Mouse (Mus musculus): ENCODE measurements around the gene A930018P22Rik. TPM values are rescaled to one million over a fixed set of nuclear protein-coding genes. Genes with fewer than 3 reads are reported as not detected.
"Not testable (repeated sequence)": the region's sequence is repeated elsewhere in the genome, so short reads cannot be mapped to it uniquely, and the experiment has no call there.

Gene A930018P22Rik
- polyA plus RNA-seq, 1 experiment from 2014 or later, result 0.29 TPM

- Histone ChIP-seq H3K27me3 (ENCODE audit: insufficient read depth, low read length) (no peaks in the 10 kb centered on the region), H3K4me3 (replicated peaks; ENCODE audit: low read depth, low read length) (no peak overlapping the region), H3K27ac (no peak overlapping the region), H3K4me1 (replicated peaks; ENCODE audit: insufficient read depth, low read length) (no peaks in the 10 kb centered on the region), H3K9ac (ENCODE audit: low read depth, low read length) (no peak overlapping the region), H3K9me3 (replicated peaks; ENCODE audit: low read length) (no peaks in the 10 kb centered on the region), H3K36me3 (ENCODE audit: insufficient read depth, low read length) (no peaks in the 10 kb centered on the region), H3K4me2 (ENCODE audit: low read length) (no peak overlapping the region)
- DNase-seq (ENCODE audit: low spot score) (no peak), ATAC-seq (replicated peaks; ENCODE audit: low FRiP score, low read depth) (no peak)
- TF ChIP-seq CTCF (IDR thresholded peaks at IDR 0.05; ENCODE audit: low read depth), result no peak
- 87% methylated on average over 3 of the region's 3 CpGs for WGBS
Measured at GRCm38 (mm10) chr2:104114898-104115297, 7.7 kb upstream of the A930018P22Rik start.

- not testable (repeated sequence) for H3K36me3 ChIP-seq (ENCODE audit: insufficient read depth, low read length); H3K4me2 ChIP-seq (ENCODE audit: low read length); H3K27me3 ChIP-seq (ENCODE audit: insufficient read depth, low read length); H3K9ac ChIP-seq (ENCODE audit: low read depth, low read length); DNase-seq (ENCODE audit: low spot score); H3K27ac ChIP-seq; H3K4me1 ChIP-seq (replicated peaks; ENCODE audit: insufficient read depth, low read length); ATAC-seq (replicated peaks; ENCODE audit: low FRiP score, low read depth); H3K9me3 ChIP-seq (replicated peaks; ENCODE audit: low read length); H3K4me3 ChIP-seq (replicated peaks; ENCODE audit: low read depth, low read length)
Measured at GRCm38 (mm10) chr2:104117173-104117572, 5.4 kb upstream of the A930018P22Rik start.

GRCm38 (mm10) chr2:104119097-104119496 is 3.5 kb upstream of the A930018P22Rik start:
- no peak overlapping the region for H3K9ac ChIP-seq (ENCODE audit: low read depth, low read length)
- H3K4me1 ChIP-seq (replicated peaks; ENCODE audit: insufficient read depth, low read length), result 0 out of 2 replicates have a peak, but pooled peaks cover 5% of the 10 kb centered on the region
- DNase-seq (ENCODE audit: low spot score) (no peak), ATAC-seq (replicated peaks; ENCODE audit: low FRiP score, low read depth) (no peak)
- no peak overlapping the region for H3K27ac ChIP-seq
- H3K9me3 ChIP-seq (replicated peaks; ENCODE audit: low read length), result no peaks in the 10 kb centered on the region
- no peaks in the 10 kb centered on the region for H3K27me3 ChIP-seq (ENCODE audit: insufficient read depth, low read length)
- no peak overlapping the region for H3K4me2 ChIP-seq (ENCODE audit: low read length)
- H3K4me3 ChIP-seq (replicated peaks; ENCODE audit: low read depth, low read length), result no peak overlapping the region
- H3K36me3 ChIP-seq (ENCODE audit: insufficient read depth, low read length), result no peaks in the 10 kb centered on the region
- TF ChIP-seq CTCF (IDR thresholded peaks at IDR 0.05; ENCODE audit: low read depth), result no peak
- 39% methylated on average over 1 of the region's 1 CpGs for WGBS

- ATAC-seq (replicated peaks; ENCODE audit: low FRiP score, low read depth), result no peak
- H3K9ac ChIP-seq (ENCODE audit: low read depth, low read length), result no peak overlapping the region
- no peaks in the 10 kb centered on the region for H3K27me3 ChIP-seq (ENCODE audit: insufficient read depth, low read length)
- peak; percentile 37; the same call in 1 of the 2 replicates for TF ChIP-seq CTCF (IDR thresholded peaks at IDR 0.05; ENCODE audit: low read depth)
- no peak for DNase-seq (ENCODE audit: low spot score)
- WGBS, result 72% methylated on average over 6 of the region's 6 CpGs
- H3K4me2 ChIP-seq (ENCODE audit: low read length), result no peak overlapping the region
- 0 out of 2 replicates have a peak, but pooled peaks cover 5% of the 10 kb centered on the region for H3K4me1 ChIP-seq (replicated peaks; ENCODE audit: insufficient read depth, low read length)
- no peak overlapping the region for H3K27ac ChIP-seq
- no peak overlapping the region for H3K4me3 ChIP-seq (replicated peaks; ENCODE audit: low read depth, low read length)
- no peaks in the 10 kb centered on the region for H3K36me3 ChIP-seq (ENCODE audit: insufficient read depth, low read length)
- H3K9me3 ChIP-seq (replicated peaks; ENCODE audit: low read length), result no peaks in the 10 kb centered on the region
Measured at GRCm38 (mm10) chr2:104120312-104120711, 2.3 kb upstream of the A930018P22Rik start.

- Histone ChIP-seq H3K4me2 (ENCODE audit: low read length) (peak overlapping the region; percentile 97), H3K4me3 (replicated peaks; ENCODE audit: low read depth, low read length) (peak overlapping the region; percentile 74), H3K9ac (ENCODE audit: low read depth, low read length) (0 out of 2 replicates have a peak overlapping the region, but pooled peaks have one; percentile 31), H3K27ac (peak overlapping the region; percentile 32; the same call in 1 of the 2 replicates), H3K27me3 (ENCODE audit: insufficient read depth, low read length) (no peaks in the 10 kb centered on the region), H3K9me3 (replicated peaks; ENCODE audit: low read length) (no peaks in the 10 kb centered on the region), H3K4me1 (replicated peaks; ENCODE audit: insufficient read depth, low read length) (0 out of 2 replicates have a peak, but pooled peaks cover 5% of the 10 kb centered on the region), H3K36me3 (ENCODE audit: insufficient read depth, low read length) (no peaks in the 10 kb centered on the region)
- no peak for ATAC-seq (replicated peaks; ENCODE audit: low FRiP score, low read depth)
- TF ChIP-seq CTCF (IDR thresholded peaks at IDR 0.05; ENCODE audit: low read depth), result no peak
- no peak for DNase-seq (ENCODE audit: low spot score)
- WGBS, result 75% methylated on average over 8 of the region's 8 CpGs
Measured at GRCm38 (mm10) chr2:104121681-104122504, 676 bp upstream of the A930018P22Rik start.

GRCm38 (mm10) chr2:104123540-104123939 is 971 bp downstream of the A930018P22Rik start:
- ATAC-seq (replicated peaks; ENCODE audit: low FRiP score, low read depth) (no peak), DNase-seq (ENCODE audit: low spot score) (no peak)
- WGBS, result 48% methylated on average over 3 of the region's 3 CpGs
- Histone ChIP-seq H3K4me3 (replicated peaks; ENCODE audit: low read depth, low read length) (no peak overlapping the region), H3K27ac (no peak overlapping the region), H3K4me1 (replicated peaks; ENCODE audit: insufficient read depth, low read length) (0 out of 2 replicates have a peak, but pooled peaks cover 5% of the 10 kb centered on the region), H3K27me3 (ENCODE audit: insufficient read depth, low read length) (no peaks in the 10 kb centered on the region), H3K36me3 (ENCODE audit: insufficient read depth, low read length) (no peaks in the 10 kb centered on the region), H3K9ac (ENCODE audit: low read depth, low read length) (no peak overlapping the region), H3K9me3 (replicated peaks; ENCODE audit: low read length) (no peaks in the 10 kb centered on the region), H3K4me2 (ENCODE audit: low read length) (peak overlapping the region; percentile 97; the same call in 1 of the 2 replicates)
- TF ChIP-seq CTCF (IDR thresholded peaks at IDR 0.05; ENCODE audit: low read depth), result no peak
